Mouse (Mus musculus) liver, embryonic 14.5 days (tissue): ENCODE measurements around the gene Wnt1. TPM values are rescaled to one million over a fixed set of nuclear protein-coding genes. Genes with fewer than 3 reads are reported as not detected.

Experiments used
- ATAC-seq: fragments of 200-750 bp; cut with Nextera tagmentation; 2 replicates; pipeline ENCODE4 v1.8.0; 2017; ENCODE audit warnings: moderate number of reproducible peaks, mild to moderate bottlenecking, moderate library complexity; ENCODE audit not compliant: insufficient read depth
- DNase-seq, 3 experiments: peaks; one replicate each; pipeline ENCODE4 v3.0.0-alpha.2; 2012 to 2013; ENCODE audit warnings: low read depth in 3 of 3, low spot score in 3 of 3
- H3K27ac ChIP-seq: fragments of 300-500 bp; sonication (generic); 2 replicates; pipeline ENCODE4 v1.5.1; 2014; ENCODE audit warnings: moderate library complexity, mild to moderate bottlenecking, control low read depth, inconsistent platforms
- H3K27me3 ChIP-seq: fragments of 300-500 bp; sonication (generic); 2 replicates; pipeline ENCODE4 v1.6.1; 2014; ENCODE audit warnings: mild to moderate bottlenecking, low read length, moderate library complexity; ENCODE audit not compliant: control insufficient read depth, insufficient read depth
- H3K36me3 ChIP-seq: fragments of 300-500 bp; sonication (generic); replicated peaks from 2 replicates; pipeline ENCODE4 v1.6.1; 2014; ENCODE audit warnings: low read depth; ENCODE audit not compliant: control insufficient read depth, insufficient read depth
- H3K4me1 ChIP-seq, 2 experiments: fragments of 200-500 bp in 1 of 2; fragments of 300-500 bp in 1 of 2; sonication (generic) in 1 of 2; replicated peaks; 2 replicates each; pipeline ENCODE4 v1.6.1; 2012 to 2014; ENCODE audit warnings: antibody characterized with exemption in 1 of 2, inconsistent platforms in 1 of 2, low read length in 1 of 2; ENCODE audit not compliant: control insufficient read depth in 2 of 2, insufficient read depth in 2 of 2
- H3K4me2 ChIP-seq: fragments of 300-500 bp; sonication (generic); 2 replicates; pipeline ENCODE4 v1.6.1; 2014; ENCODE audit warnings: low read depth, mild to moderate bottlenecking, control low read depth, moderate library complexity
- H3K4me3 ChIP-seq, 2 experiments: fragments of 200-500 bp in 1 of 2; fragments of 300-500 bp in 1 of 2; sonication (generic) in 1 of 2; 2 replicates each; pipeline ENCODE4 v1.5.1; 2012 to 2014; ENCODE audit warnings: low read depth in 2 of 2, low read length in 2 of 2, mild to moderate bottlenecking in 2 of 2, control low read depth in 1 of 2, inconsistent platforms in 1 of 2, moderate library complexity in 1 of 2; ENCODE audit not compliant: insufficient read depth in 1 of 2
- H3K9ac ChIP-seq: fragments of 300-500 bp; sonication (generic); replicated peaks from 2 replicates; pipeline ENCODE4 v1.6.1; 2014; ENCODE audit warnings: mild to moderate bottlenecking, control low read depth, moderate library complexity
- H3K9me3 ChIP-seq: fragments of 300-500 bp; sonication (generic); 2 replicates; pipeline ENCODE4 v1.6.1; 2016; ENCODE audit warnings: low read length, mixed read lengths; ENCODE audit not compliant: control insufficient read depth
- CTCF ChIP-seq: IDR thresholded peaks from 2 replicates; pipeline ENCODE4 v1.5.1; 2016; ENCODE audit warnings: antibody characterized with exemption, low read depth, control low read depth
- EP300 ChIP-seq: IDR thresholded peaks from 2 replicates; pipeline ENCODE4 v1.6.1; 2016; ENCODE audit warnings: antibody characterized with exemption, low read depth
- WGBS: fragments of 180-500 bp; shearing (Covaris S2); extraction: QIAGEN DNeasy Blood & Tissue Kit; methylation state at CpG from one replicate; pipeline ENCODE4 v1.1.7; 2014; ENCODE audit not compliant: insufficient replicate concordance; 5-methylcytosine and 5-hydroxymethylcytosine counted together
- polyA plus RNA-seq, 2 experiments: library from polyadenylated mRNA; depleted of rRNA in 1 of 2; stranded (reverse) in 1 of 2; unstranded in 1 of 2; fragments of >200 nt; fragmentation: Nextera tagmentation in 1 of 2; extraction: Ambion mirVana in 1 of 2; gene quantifications; 2 replicates each; pipeline versions ENCODE4 v1.2.1 to v1.2.3; 2012 to 2014

Wnt1 gene
- polyA plus RNA-seq, 2 experiments = not detected

- Histone ChIP-seq H3K4me2 (no peak overlapping the region), H3K36me3 (peaks cover 61% of the 10 kb centered on the region), H3K4me3 (no peak overlapping the region), H3K9me3 (no peaks in the 10 kb centered on the region), H3K27me3 (no peaks in the 10 kb centered on the region), H3K27ac (no peak overlapping the region), H3K4me1 (peaks cover 0 to 5% of the 10 kb centered on the region in 2 experiments; a peak in 2 of 4 replicates), H3K9ac (no peak overlapping the region)
- WGBS = 87% methylated on average over 4 of the region's 4 CpGs
- TF ChIP-seq EP300 = no peak
- no peak for TF ChIP-seq CTCF
- ATAC-seq (no peak), DNase-seq (no peak)
Measured at GRCm38 (mm10) chr15:98820937-98821336, 31.3 kb downstream of the Wnt1 start.

- no peak for DNase-seq
- no peaks in the 10 kb centered on the region for H3K27me3 ChIP-seq
- H3K4me2 ChIP-seq = no peak overlapping the region
- no peak for TF ChIP-seq EP300
- TF ChIP-seq CTCF = peak; percentile 86
- peaks cover 57% of the 10 kb centered on the region for H3K36me3 ChIP-seq
- WGBS = 63% methylated on average over 10 of the region's 10 CpGs
- no peak overlapping the region for H3K27ac ChIP-seq
- H3K9ac ChIP-seq = no peak overlapping the region
- no peaks in the 10 kb centered on the region for H3K9me3 ChIP-seq
- peaks cover 1 to 9% of the 10 kb centered on the region in 2 experiments for H3K4me1 ChIP-seq
- peak; percentile 44; the same call in 1 of the 2 replicates for ATAC-seq
- H3K4me3 ChIP-seq = no peak overlapping the region
Measured at GRCm38 (mm10) chr15:98821403-98821802, 31.7 kb downstream of the Wnt1 start.

- TF ChIP-seq EP300 (no peak), CTCF (no peak)
- Histone ChIP-seq H3K9ac (no peak overlapping the region), H3K4me1 (peaks cover 9 to 17% of the 10 kb centered on the region in 2 experiments), H3K27me3 (no peaks in the 10 kb centered on the region), H3K4me2 (no peak overlapping the region), H3K27ac (no peak overlapping the region), H3K9me3 (no peaks in the 10 kb centered on the region), H3K4me3 (no peak overlapping the region), H3K36me3 (peaks cover 53% of the 10 kb centered on the region)
- ATAC-seq (no peak), DNase-seq (no peak)
- whole genome bisulfite sequencing = 82% methylated on average over 5 of the region's 5 CpGs
Measured at GRCm38 (mm10) chr15:98822147-98822546, 32.5 kb downstream of the Wnt1 start.

- Histone ChIP-seq H3K4me1 (peaks cover 20 to 28% of the 10 kb centered on the region in 2 experiments), H3K27ac (no peak overlapping the region), H3K27me3 (no peaks in the 10 kb centered on the region), H3K4me2 (no peak overlapping the region), H3K9me3 (no peaks in the 10 kb centered on the region), H3K36me3 (peaks cover 52% of the 10 kb centered on the region), H3K4me3 (no peak overlapping the region), H3K9ac (no peak overlapping the region)
- peak; percentile 65 for TF ChIP-seq CTCF
- no peak for TF ChIP-seq EP300
- DNase-seq (no peak), ATAC-seq (no peak)
- whole genome bisulfite sequencing = 67% methylated on average over 3 of the region's 3 CpGs
Measured at GRCm38 (mm10) chr15:98823434-98823833, 33.8 kb downstream of the Wnt1 start.

- Histone ChIP-seq H3K36me3 (peaks cover 29% of the 10 kb centered on the region), H3K4me2 (peak overlapping the region; percentile 84), H3K9me3 (no peaks in the 10 kb centered on the region), H3K27me3 (no peaks in the 10 kb centered on the region), H3K4me3 (peak overlapping the region; percentile 0 to 17; a peak in 2 of 4 replicates), H3K9ac (peak overlapping the region; percentile 53), H3K27ac (peak overlapping the region; percentile 76), H3K4me1 (peaks cover 41 to 51% of the 10 kb centered on the region in 2 experiments)
- peak; percentile 56 to 79 (median 64) for DNase-seq
- TF ChIP-seq CTCF (no peak), EP300 (peak; percentile 90)
- ATAC-seq = peak; percentile 74
- WGBS = 17% methylated on average over 7 of the region's 7 CpGs
Measured at GRCm38 (mm10) chr15:98827611-98828011, 38.0 kb downstream of the Wnt1 start.
